Mouse (Mus musculus): ENCODE measurements around the gene Fcho2. TPM values are rescaled to one million over a fixed set of nuclear protein-coding genes. Genes with fewer than 3 reads are reported as not detected.

Gene Fcho2
- polyA plus RNA-seq, 1 experiment from 2014 or later: 31.2 TPM

DNA sequence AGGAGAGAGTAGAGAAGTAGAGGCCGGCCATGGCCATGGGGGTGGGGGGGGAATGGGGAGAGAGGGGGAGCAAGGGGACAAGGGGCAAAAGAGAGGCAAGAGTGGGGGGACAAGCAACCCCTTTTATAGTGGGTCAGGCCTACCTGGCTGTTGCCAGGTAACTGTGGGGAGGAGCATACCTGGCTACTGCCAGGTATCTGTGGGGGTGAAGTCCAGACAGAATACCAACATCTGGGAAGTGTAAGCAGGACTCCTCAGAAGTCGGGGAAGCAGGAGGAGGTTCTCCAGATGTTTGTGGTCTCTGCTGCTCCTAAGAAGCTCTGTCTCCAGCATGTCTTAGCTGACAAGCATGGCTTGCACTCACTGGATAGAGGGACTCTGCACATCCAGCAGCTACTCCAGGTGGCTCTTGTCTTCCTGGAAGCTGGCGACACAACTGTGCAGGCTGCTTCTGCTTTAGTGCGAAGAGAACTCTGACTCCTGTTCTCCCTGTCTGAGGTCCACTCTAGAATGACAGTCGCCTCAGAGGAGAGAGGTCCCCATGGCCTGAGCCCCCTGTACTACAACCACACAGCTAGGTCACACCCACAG is 134.7 kb downstream of the Fcho2 start:
- ATAC-seq: peak; percentile 58
- no peaks in the 10 kb centered on the region for H3K9me3 ChIP-seq (ENCODE audit: control insufficient read depth, low read length)
- peak overlapping the region; percentile 54; the same call in 1 of the 2 replicates for H3K27ac ChIP-seq (ENCODE audit: low read length)
- H3K9ac ChIP-seq (ENCODE audit: low read depth, low read length): 0 out of 2 replicates have a peak overlapping the region, but pooled peaks have one; percentile 6
- no peak overlapping the region for H3K4me2 ChIP-seq (ENCODE audit: low read depth, low read length)
- H3K27me3 ChIP-seq (replicated peaks; ENCODE audit: control insufficient read depth, insufficient read depth, low read length): no peaks in the 10 kb centered on the region
- WGBS: 47% methylated on average over 5 of the region's 5 CpGs
- H3K4me3 ChIP-seq (ENCODE audit: low read length): no peak overlapping the region
- peaks cover 25% of the 10 kb centered on the region for H3K4me1 ChIP-seq (ENCODE audit: control insufficient read depth, insufficient read depth, low read length)
- H3K36me3 ChIP-seq (ENCODE audit: control insufficient read depth, insufficient read depth, low read length): no peaks in the 10 kb centered on the region

DNA sequence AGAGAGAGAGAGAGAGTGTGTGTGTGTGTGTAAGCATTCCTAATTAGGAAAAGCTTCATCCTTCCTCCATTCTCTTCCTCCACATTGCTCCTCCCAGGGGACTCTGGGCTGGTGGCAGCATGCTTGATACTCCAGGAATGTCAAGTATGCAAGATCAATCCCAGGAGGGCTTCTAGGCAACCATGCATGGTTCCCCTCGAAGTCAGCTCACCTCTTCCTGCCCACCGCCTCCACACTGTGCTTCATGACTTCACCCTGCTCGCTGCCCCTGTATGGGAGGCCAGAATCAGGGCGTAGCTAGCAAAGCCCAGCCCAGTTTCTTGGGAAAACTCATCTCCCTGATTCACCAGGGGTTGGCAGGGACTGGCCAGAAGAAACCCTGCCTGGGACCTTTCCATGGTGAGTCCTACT is 135.6 kb downstream of the Fcho2 start:
- no peaks in the 10 kb centered on the region for H3K36me3 ChIP-seq (ENCODE audit: control insufficient read depth, insufficient read depth, low read length)
- H3K4me2 ChIP-seq (ENCODE audit: low read depth, low read length): no peak overlapping the region
- ATAC-seq: peak; percentile 19; the same call in 1 of the 2 replicates
- H3K9ac ChIP-seq (ENCODE audit: low read depth, low read length): no peak overlapping the region
- H3K9me3 ChIP-seq (ENCODE audit: control insufficient read depth, low read length): no peaks in the 10 kb centered on the region
- WGBS: 38% methylated on average over 4 of the region's 4 CpGs
- H3K4me1 ChIP-seq (ENCODE audit: control insufficient read depth, insufficient read depth, low read length): peaks cover 22% of the 10 kb centered on the region
- no peak overlapping the region for H3K4me3 ChIP-seq (ENCODE audit: low read length)
- H3K27me3 ChIP-seq (replicated peaks; ENCODE audit: control insufficient read depth, insufficient read depth, low read length): no peaks in the 10 kb centered on the region
- no peak overlapping the region for H3K27ac ChIP-seq (ENCODE audit: low read length)

DNA sequence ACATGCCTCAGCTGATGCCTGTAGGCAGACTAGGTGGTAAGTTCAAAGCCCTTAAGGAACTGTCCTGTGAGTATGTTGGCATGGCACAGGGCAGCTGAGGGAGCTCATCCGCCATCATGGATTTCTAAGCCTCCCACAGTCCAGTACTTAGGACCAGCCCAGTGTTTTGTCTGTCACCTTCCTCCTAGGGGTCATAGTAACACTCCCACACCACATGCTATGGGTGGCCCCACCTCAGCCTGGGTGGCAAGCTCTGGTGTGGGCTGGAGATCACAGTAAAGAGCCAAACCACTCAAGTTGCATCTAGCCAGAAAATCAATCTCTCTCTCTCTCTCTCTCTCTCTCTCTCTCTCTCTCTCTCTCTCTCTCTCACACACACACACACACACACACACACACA is 136.0 kb downstream of the Fcho2 start:
- H3K9me3 ChIP-seq (ENCODE audit: control insufficient read depth, low read length): no peaks in the 10 kb centered on the region
- no peak for ATAC-seq
- no peak overlapping the region for H3K4me3 ChIP-seq (ENCODE audit: low read length)
- no peaks in the 10 kb centered on the region for H3K36me3 ChIP-seq (ENCODE audit: control insufficient read depth, insufficient read depth, low read length)
- H3K4me1 ChIP-seq (ENCODE audit: control insufficient read depth, insufficient read depth, low read length): peaks cover 19% of the 10 kb centered on the region
- WGBS: 96% methylated on average over 1 of the region's 1 CpGs
- no peak overlapping the region for H3K27ac ChIP-seq (ENCODE audit: low read length)
- no peak overlapping the region for H3K9ac ChIP-seq (ENCODE audit: low read depth, low read length)
- H3K4me2 ChIP-seq (ENCODE audit: low read depth, low read length): no peak overlapping the region
- no peaks in the 10 kb centered on the region for H3K27me3 ChIP-seq (replicated peaks; ENCODE audit: control insufficient read depth, insufficient read depth, low read length)

DNA sequence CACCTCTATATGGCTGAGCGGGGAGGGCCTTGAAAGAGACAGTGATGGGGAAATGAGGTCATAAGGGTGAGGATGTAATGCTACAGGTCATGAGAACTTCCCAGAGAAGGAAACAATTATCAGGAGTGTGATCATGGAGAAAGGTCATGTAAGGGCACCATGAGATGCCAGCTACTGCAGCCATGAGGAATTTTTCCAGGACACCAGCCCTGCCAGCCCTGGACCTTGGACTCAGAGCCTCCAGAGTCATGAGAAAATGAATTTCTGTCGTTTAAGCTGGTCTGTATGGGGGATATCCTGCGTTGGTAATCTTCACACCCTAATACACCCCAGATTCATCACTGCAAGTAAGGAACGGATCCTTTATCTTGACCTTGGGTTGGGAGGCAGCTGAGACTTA is 141.3 kb downstream of the Fcho2 start:
- Histone ChIP-seq H3K4me1 (ENCODE audit: control insufficient read depth, insufficient read depth, low read length) (no peaks in the 10 kb centered on the region), H3K4me3 (ENCODE audit: low read length) (no peak overlapping the region), H3K27me3 (replicated peaks; ENCODE audit: control insufficient read depth, insufficient read depth, low read length) (no peaks in the 10 kb centered on the region), H3K9ac (ENCODE audit: low read depth, low read length) (no peak overlapping the region), H3K27ac (ENCODE audit: low read length) (no peak overlapping the region), H3K36me3 (ENCODE audit: control insufficient read depth, insufficient read depth, low read length) (no peaks in the 10 kb centered on the region), H3K4me2 (ENCODE audit: low read depth, low read length) (no peak overlapping the region), H3K9me3 (ENCODE audit: control insufficient read depth, low read length) (no peaks in the 10 kb centered on the region)
- no peak for ATAC-seq
- WGBS: 72% methylated on average over 4 of the region's 4 CpGs

Other genes starting within 250 kb of the Fcho2 start
- gene Tmem174, start 178.0 kb downstream of the Fcho2 start, polyA plus RNA-seq (2015; fragmentation: Nextera tagmentation; extraction: Ambion mirVana): 0.07 and 0.10 TPM in 2 replicates
- gene Tmem171, start 120.6 kb downstream of the Fcho2 start, polyA plus RNA-seq (2015; fragmentation: Nextera tagmentation; extraction: Ambion mirVana): 36.4 and 43.2 TPM in 2 replicates
- 49.7 and 50.7 TPM in 2 replicates for gene Tnpo1, start 110.9 kb upstream of the Fcho2 start, polyA plus RNA-seq (2015; fragmentation: Nextera tagmentation; extraction: Ambion mirVana)
- not detected in 2 replicates for gene 1700024P04Rik, start 169.1 kb upstream of the Fcho2 start, polyA plus RNA-seq (2015; fragmentation: Nextera tagmentation; extraction: Ambion mirVana)

Measured in intestine, embryonic 16.5 days (tissue).